Mouse (Mus musculus) MEL (cell line): ENCODE results near the gene Prdx1. TPM values are rescaled to one million over a fixed set of nuclear protein-coding genes. Genes with fewer than 3 reads are reported as not detected.

Source experiments
- DNase-seq: peaks from one replicate; pipeline ENCODE4 v3.0.0; 2011; ENCODE audit warnings: low read depth, low spot score
- H3K27ac ChIP-seq: 2 replicates; pipeline ENCODE4 v1.5.1; 2012; ENCODE audit warnings: low read depth, mild to moderate bottlenecking, control low read depth, low read length, moderate library complexity; ENCODE audit not compliant: control insufficient read depth
- H3K27me3 ChIP-seq, 2 experiments: fragments of 150-350 bp in 1 of 2; sonication (generic) in 1 of 2; 2 replicates each; pipeline ENCODE4 v1.6.1; 2012; ENCODE audit warnings: low read length in 2 of 2, mild to moderate bottlenecking in 2 of 2, improper control_type of control experiment in 1 of 2, moderate library complexity in 1 of 2; ENCODE audit not compliant: insufficient read depth in 2 of 2, control insufficient read depth in 1 of 2
- H3K36me3 ChIP-seq, 2 experiments: 2 replicates each; pipeline ENCODE4 v1.6.1; 2012 to 2014; ENCODE audit warnings: low read length in 2 of 2, improper control_type of control experiment in 1 of 2, inconsistent platforms in 1 of 2, mild to moderate bottlenecking in 1 of 2; ENCODE audit not compliant: insufficient read depth in 2 of 2, control insufficient read depth in 1 of 2
- H3K4me1 ChIP-seq, 2 experiments: fragments of 150-350 bp in 1 of 2; sonication (generic) in 1 of 2; 2 replicates each; pipeline ENCODE4 v1.6.1; 2012; ENCODE audit warnings: low read length in 2 of 2, improper control_type of control experiment in 1 of 2, mild to moderate bottlenecking in 1 of 2; ENCODE audit not compliant: insufficient read depth in 2 of 2, control insufficient read depth in 1 of 2
- H3K4me3 ChIP-seq, 2 experiments: fragments of 150-350 bp in 1 of 2; sonication (generic) in 1 of 2; 2 replicates each; pipeline ENCODE4 v1.5.1; 2012; ENCODE audit warnings: low read depth in 2 of 2, low read length in 2 of 2, mild to moderate bottlenecking in 2 of 2, moderate library complexity in 2 of 2, control low read depth in 1 of 2, improper control_type of control experiment in 1 of 2; ENCODE audit not compliant: control insufficient read depth in 1 of 2, insufficient read depth in 1 of 2
- H3K79me2 ChIP-seq: 2 replicates; pipeline ENCODE4 v1.6.1; 2012; ENCODE audit warnings: mild to moderate bottlenecking, low read length, moderate library complexity; ENCODE audit not compliant: control insufficient read depth, poor library complexity, insufficient read depth
- H3K9ac ChIP-seq: 2 replicates; pipeline ENCODE4 v1.6.1; 2012; ENCODE audit warnings: low read depth, mild to moderate bottlenecking, control low read depth, low read length, moderate library complexity; ENCODE audit not compliant: control insufficient read depth, poor library complexity, severe bottlenecking
- H3K9me3 ChIP-seq: fragments of 150-350 bp; sonication (generic); replicated peaks from 2 replicates; pipeline ENCODE4 v1.6.1; 2012; ENCODE audit warnings: mild to moderate bottlenecking, low read length, improper control_type of control experiment, moderate library complexity; ENCODE audit not compliant: insufficient read depth
- CHD1 ChIP-seq: IDR thresholded peaks from 2 replicates; pipeline ENCODE4 v1.6.1; 2012; ENCODE audit warnings: low read depth, mild to moderate bottlenecking, inconsistent platforms, low read length, improper control_type of control experiment
- CHD2 ChIP-seq: IDR thresholded peaks from 2 replicates; pipeline ENCODE4 v1.6.1; 2011; ENCODE audit warnings: low read length, improper control_type of control experiment
- CTCF ChIP-seq, 3 experiments: IDR thresholded peaks in 2 of 3; conservative IDR thresholded peaks in 1 of 3; 2 replicates each; pipeline ENCODE4 v1.5.1; 2011 to 2012; ENCODE audit warnings: low read length in 3 of 3, low read depth in 2 of 3, mild to moderate bottlenecking in 2 of 3, improper control_type of control experiment in 1 of 3, inconsistent platforms in 1 of 3, mixed read lengths in 1 of 3, moderate library complexity in 1 of 3; ENCODE audit not compliant: control insufficient read depth in 1 of 3, insufficient read depth in 1 of 3, poor library complexity in 1 of 3, severe bottlenecking in 1 of 3
- E2F4 ChIP-seq: IDR thresholded peaks from 2 replicates; pipeline ENCODE4 v1.6.1; 2011; ENCODE audit warnings: low read depth, low read length, improper control_type of control experiment, borderline replicate concordance
- EP300 ChIP-seq, 2 experiments: IDR thresholded peaks; 2 replicates each; pipeline ENCODE4 v1.6.1; 2011; ENCODE audit warnings: improper control_type of control experiment in 2 of 2, low read length in 2 of 2, low read depth in 1 of 2, mild to moderate bottlenecking in 1 of 2
- GABPA ChIP-seq: IDR thresholded peaks from 2 replicates; pipeline ENCODE4 v1.6.1; 2012; ENCODE audit warnings: low read depth, mild to moderate bottlenecking, inconsistent platforms, low read length, improper control_type of control experiment, moderate library complexity
- HCFC1 ChIP-seq: IDR thresholded peaks from 2 replicates; pipeline ENCODE4 v1.6.1; 2012; ENCODE audit warnings: low read depth, mild to moderate bottlenecking, inconsistent platforms, low read length, improper control_type of control experiment, moderate library complexity
- JUND ChIP-seq: IDR thresholded peaks from 2 replicates; pipeline ENCODE4 v1.6.1; 2011; ENCODE audit warnings: low read depth, mild to moderate bottlenecking, improper control_type of control experiment, low read length
- KAT2A ChIP-seq: conservative IDR thresholded peaks from 2 replicates; pipeline ENCODE4 v1.6.1; 2012; ENCODE audit warnings: low read depth, low read length, improper control_type of control experiment, inconsistent platforms
- MAFK ChIP-seq: IDR thresholded peaks from 2 replicates; pipeline ENCODE4 v1.6.1; 2011; ENCODE audit warnings: low read depth, mild to moderate bottlenecking, low read length, improper control_type of control experiment, borderline replicate concordance
- MAX ChIP-seq: IDR thresholded peaks from 2 replicates; pipeline ENCODE4 v1.6.1; 2011; ENCODE audit warnings: low read length, improper control_type of control experiment
- MAZ ChIP-seq: IDR thresholded peaks from 2 replicates; pipeline ENCODE4 v1.6.1; 2012; ENCODE audit warnings: low read depth, mild to moderate bottlenecking, inconsistent platforms, low read length, improper control_type of control experiment
- MEF2A ChIP-seq: IDR thresholded peaks from 2 replicates; pipeline ENCODE4 v1.6.1; 2014; ENCODE audit warnings: low read depth, mild to moderate bottlenecking, inconsistent platforms, low read length, improper control_type of control experiment; ENCODE audit not compliant: poor library complexity, insufficient replicate concordance, severe bottlenecking; ENCODE audit errors: extremely low read depth
- MXI1 ChIP-seq: IDR thresholded peaks from 2 replicates; pipeline ENCODE4 v1.6.1; 2011; ENCODE audit warnings: mild to moderate bottlenecking, low read depth, low read length, improper control_type of control experiment
- MYC ChIP-seq: IDR thresholded peaks from 2 replicates; pipeline ENCODE4 v1.6.1; 2011; ENCODE audit warnings: low read depth, mild to moderate bottlenecking, low read length, improper control_type of control experiment, moderate library complexity
- NELFE ChIP-seq: IDR thresholded peaks from 2 replicates; pipeline ENCODE4 v1.6.1; 2011; ENCODE audit warnings: low read depth, low read length, improper control_type of control experiment
- NRF1 ChIP-seq: IDR thresholded peaks from 2 replicates; pipeline ENCODE4 v1.6.1; 2014; ENCODE audit warnings: low read depth, mild to moderate bottlenecking, inconsistent platforms, low read length, improper control_type of control experiment, moderate library complexity; ENCODE audit not compliant: poor library complexity, insufficient read depth, severe bottlenecking
- RAD21 ChIP-seq: IDR thresholded peaks from 2 replicates; pipeline ENCODE4 v1.6.1; 2011; ENCODE audit warnings: mild to moderate bottlenecking, low read depth, low read length, improper control_type of control experiment
- SIN3A ChIP-seq: IDR thresholded peaks from 2 replicates; pipeline ENCODE4 v1.6.1; 2012; ENCODE audit warnings: low read length, improper control_type of control experiment, inconsistent platforms
- SMC3 ChIP-seq: IDR thresholded peaks from 2 replicates; pipeline ENCODE4 v1.6.1; 2011; ENCODE audit warnings: low read depth, low read length, improper control_type of control experiment
- TAL1 ChIP-seq: IDR thresholded peaks from 2 replicates; pipeline ENCODE4 v1.6.1; 2012; ENCODE audit warnings: mild to moderate bottlenecking, inconsistent platforms, low read length, moderate library complexity, mixed read lengths
- TBP ChIP-seq: IDR thresholded peaks from 2 replicates; pipeline ENCODE4 v1.8.0; 2011; ENCODE audit warnings: low read depth, low read length, improper control_type of control experiment
- TCF12 ChIP-seq: IDR thresholded peaks from 2 replicates; pipeline ENCODE4 v1.6.1; 2014; ENCODE audit warnings: low read depth, mild to moderate bottlenecking, inconsistent platforms, low read length, improper control_type of control experiment, moderate library complexity
- UBTF ChIP-seq: IDR thresholded peaks from 2 replicates; pipeline ENCODE4 v1.6.1; 2012; ENCODE audit warnings: low read depth, mild to moderate bottlenecking, inconsistent platforms, low read length, improper control_type of control experiment, moderate library complexity, borderline replicate concordance; ENCODE audit not compliant: insufficient read depth
- ZC3H11A ChIP-seq: IDR thresholded peaks from 2 replicates; pipeline ENCODE4 v1.6.1; 2012; ENCODE audit warnings: low read depth, mild to moderate bottlenecking, inconsistent platforms, low read length, improper control_type of control experiment
- ZNF384 ChIP-seq: IDR thresholded peaks from 2 replicates; pipeline ENCODE4 v1.6.1; 2012; ENCODE audit warnings: low read depth, mild to moderate bottlenecking, inconsistent platforms, low read length, improper control_type of control experiment
- polyA plus RNA-seq, 2 experiments: library from polyadenylated mRNA; stranded (reverse) in 1 of 2; unstranded in 1 of 2; fragments of >175 nt in 1 of 2; fragments of >200 nt in 1 of 2; gene quantifications; 2 replicates each; pipeline versions ENCODE4 v1.2.1 to v1.2.4; 2012; ENCODE audit warnings: low replicate concordance in 2 of 2, low read depth in 1 of 2; ENCODE audit not compliant: insufficient read length in 2 of 2, insufficient read depth in 1 of 2, missing spikeins in 1 of 2
- total RNA-seq: library from RNA; depleted of rRNA; stranded (reverse); fragments of 300-350 nt; gene quantifications from 2 replicates; pipeline ENCODE4 v1.2.3, GENCODE M21; 2012

The Prdx1 gene
- total and polyA plus RNA-seq, 3 experiments: 223 to 416 TPM; not detected in 1

GRCm38 (mm10) chr4:116738972-116739751 lies 53.8 kb downstream of the Prdx1 start:
- H3K79me2 ChIP-seq: no peaks in the 10 kb centered on the region
- no peaks in the 10 kb centered on the region for H3K36me3 ChIP-seq
- no peak for DNase-seq
- TF ChIP-seq KAT2A (no peak), GABPA (no peak), MAX (no peak), MAZ (no peak), MXI1 (no peak), NRF1 (no peak), RAD21 (no peak), ZC3H11A (no peak), MAFK (no peak), CTCF (IDR thresholded peaks at IDR 0.05 in 2 of 3, conservative IDR thresholded peaks at IDR 0.05 in 1 of 3; ENCODE audit: control insufficient read depth in 1 of 3, insufficient read depth in 1 of 3, low read depth in 2 of 3, low read length in 3 of 3, poor library complexity in 1 of 3, severe bottlenecking in 1 of 3) (no peak), SMC3 (no peak), TBP (no peak), TCF12 (no peak), EP300 (IDR thresholded peaks at IDR 0.05; ENCODE audit: low read depth in 1 of 2, low read length in 2 of 2) (no peak), CHD2 (no peak), NELFE (no peak), E2F4 (no peak), MEF2A (no peak), TAL1 (no peak)
- no peak overlapping the region for H3K27ac ChIP-seq
- no peak overlapping the region for H3K4me3 ChIP-seq
- no peaks in the 10 kb centered on the region for H3K9me3 ChIP-seq
- no peaks in the 10 kb centered on the region for H3K27me3 ChIP-seq
- no peak overlapping the region for H3K9ac ChIP-seq
- no peaks in the 10 kb centered on the region for H3K4me1 ChIP-seq

DNA sequence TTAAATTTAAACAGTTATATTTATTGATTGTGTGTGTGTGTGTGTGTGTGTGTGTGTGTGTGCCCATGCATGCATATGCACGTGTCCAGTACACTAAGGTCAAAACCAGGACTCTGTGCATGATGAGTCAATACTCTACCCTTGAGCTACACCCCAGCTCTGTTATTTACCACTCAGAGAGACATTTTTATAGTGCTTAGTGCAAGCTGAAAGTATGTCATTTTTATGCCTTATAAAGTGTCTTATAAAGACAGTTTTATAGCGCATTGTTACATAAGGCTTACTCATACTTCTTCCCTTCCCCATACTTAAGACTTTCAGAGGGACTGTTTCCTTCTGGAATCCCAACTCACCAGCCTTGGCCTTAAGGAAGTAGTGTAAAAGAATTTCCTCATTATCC lies 64.4 kb downstream of the Prdx1 start:
- DNase-seq: no peak
- no peak overlapping the region for H3K27ac ChIP-seq
- no peaks in the 10 kb centered on the region for H3K27me3 ChIP-seq
- H3K36me3 ChIP-seq: no peaks in the 10 kb centered on the region
- H3K9ac ChIP-seq: no peak overlapping the region
- H3K4me3 ChIP-seq: no peak overlapping the region
- no peaks in the 10 kb centered on the region for H3K9me3 ChIP-seq
- H3K79me2 ChIP-seq: no peaks in the 10 kb centered on the region
- TF ChIP-seq ZNF384 (no peak), SMC3 (no peak), SIN3A (no peak), RAD21 (no peak), HCFC1 (no peak), EP300 (IDR thresholded peaks at IDR 0.05; ENCODE audit: low read depth in 1 of 2, low read length in 2 of 2) (no peak), JUND (no peak), MYC (no peak), UBTF (no peak), CHD1 (no peak), MAZ (no peak), TCF12 (no peak)
- TF ChIP-seq, all 39 proteins: peak for 0
- H3K4me1 ChIP-seq: no peaks in the 10 kb centered on the region
